Mouse (Mus musculus) thymus, adult 2 months (tissue): ENCODE measurements at regions not wholly inside any gene's neighbourhood (a gene's known extent, or its start where the extent isn't known, plus 50 kb on each side); places are given as distances from the start of the nearest gene placed in this dataset.

Source experiments
- CTCF ChIP-seq: fragments of 200-500 bp; IDR thresholded peaks from 2 replicates; pipeline ENCODE4 v1.5.1; 2012; ENCODE audit warnings: mild to moderate bottlenecking, control low read depth, low read length, moderate library complexity, borderline replicate concordance; ENCODE audit not compliant: control insufficient read depth, poor library complexity, insufficient read depth; ENCODE audit errors: extremely low read depth
- POLR2A ChIP-seq: fragments of 200-500 bp; IDR thresholded peaks from 2 replicates; pipeline ENCODE4 v1.6.1; 2012; ENCODE audit warnings: mild to moderate bottlenecking, low read length, control low read depth, moderate library complexity; ENCODE audit not compliant: control insufficient read depth, poor library complexity, insufficient read depth; ENCODE audit errors: extremely low read depth

- TF ChIP-seq POLR2A (no peak), CTCF (no peak)
Measured at GRCm38 (mm10) chr4:31743776-31744175, 220.1 kb upstream of the Map3k7 start.
